Mouse (Mus musculus): ENCODE results near the gene Tbc1d10b. TPM values are rescaled to one million over a fixed set of nuclear protein-coding genes. Genes with fewer than 3 reads are reported as not detected.

The Tbc1d10b gene
- total and polyA plus RNA-seq, 3 experiments: 37.4 to 70.3 TPM; not detected in 1

DNA sequence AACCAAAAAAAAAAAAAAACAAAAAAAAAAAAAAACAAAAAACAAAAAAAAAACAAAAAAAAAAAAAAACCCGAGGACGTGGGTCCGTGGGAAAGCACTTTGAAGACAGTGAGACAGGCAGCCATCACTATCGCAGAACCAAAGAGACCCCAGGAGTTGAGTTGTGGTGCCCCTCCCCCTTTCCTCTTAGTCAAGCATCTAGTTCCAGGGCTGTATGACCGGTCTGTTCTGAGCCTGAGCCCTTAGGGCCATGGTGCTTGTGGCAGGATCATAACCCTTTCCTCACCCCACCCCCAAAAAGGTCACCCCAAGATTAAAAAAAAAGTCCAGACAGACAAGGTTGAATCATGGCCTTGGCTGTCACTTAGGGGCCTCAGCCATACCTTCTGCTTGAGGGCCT, 8.0 kb upstream of the Tbc1d10b start:
- no peak overlapping the region for H3K27ac ChIP-seq (ENCODE audit: control insufficient read depth, low read depth, low read length)
- H3K9me3 ChIP-seq (replicated peaks; ENCODE audit: insufficient read depth, low read length): no peaks in the 10 kb centered on the region
- H3K27me3 ChIP-seq (ENCODE audit: control insufficient read depth in 1 of 2, insufficient read depth in 2 of 2, low read length in 2 of 2): no peaks in the 10 kb centered on the region
- H3K9ac ChIP-seq (ENCODE audit: control insufficient read depth, low read depth, low read length, poor library complexity, severe bottlenecking): no peak overlapping the region
- H3K4me1 ChIP-seq (ENCODE audit: control insufficient read depth in 1 of 2, insufficient read depth in 2 of 2, low read length in 2 of 2): peaks cover 23 to 41% of the 10 kb centered on the region in 2 experiments
- H3K79me2 ChIP-seq (ENCODE audit: control insufficient read depth, insufficient read depth, low read length, poor library complexity): peaks cover 3% of the 10 kb centered on the region
- TF ChIP-seq POLR2AphosphoS5 (IDR thresholded peaks at IDR 0.05; ENCODE audit: borderline replicate concordance, low read depth, low read length): no peak
- TF ChIP-seq NELFE (IDR thresholded peaks at IDR 0.05; ENCODE audit: low read depth, low read length): no peak
- no peak for TF ChIP-seq BHLHE40 (IDR thresholded peaks at IDR 0.05; ENCODE audit: borderline replicate concordance, low read depth, low read length)
- TF ChIP-seq ZNF384 (IDR thresholded peaks at IDR 0.05; ENCODE audit: low read depth, low read length): 0 out of 2 replicates have a peak, but pooled peaks have one; percentile 35
- DNase-seq (ENCODE audit: low read depth, low spot score): no peak
- no peak overlapping the region for H3K4me3 ChIP-seq (ENCODE audit: control insufficient read depth in 1 of 2, insufficient read depth in 1 of 2, low read depth in 2 of 2, low read length in 2 of 2)
- peaks cover 0 to 22% of the 10 kb centered on the region in 2 experiments; a peak in 2 of 4 replicates for H3K36me3 ChIP-seq (ENCODE audit: control insufficient read depth in 1 of 2, insufficient read depth in 2 of 2, low read length in 2 of 2)

DNA sequence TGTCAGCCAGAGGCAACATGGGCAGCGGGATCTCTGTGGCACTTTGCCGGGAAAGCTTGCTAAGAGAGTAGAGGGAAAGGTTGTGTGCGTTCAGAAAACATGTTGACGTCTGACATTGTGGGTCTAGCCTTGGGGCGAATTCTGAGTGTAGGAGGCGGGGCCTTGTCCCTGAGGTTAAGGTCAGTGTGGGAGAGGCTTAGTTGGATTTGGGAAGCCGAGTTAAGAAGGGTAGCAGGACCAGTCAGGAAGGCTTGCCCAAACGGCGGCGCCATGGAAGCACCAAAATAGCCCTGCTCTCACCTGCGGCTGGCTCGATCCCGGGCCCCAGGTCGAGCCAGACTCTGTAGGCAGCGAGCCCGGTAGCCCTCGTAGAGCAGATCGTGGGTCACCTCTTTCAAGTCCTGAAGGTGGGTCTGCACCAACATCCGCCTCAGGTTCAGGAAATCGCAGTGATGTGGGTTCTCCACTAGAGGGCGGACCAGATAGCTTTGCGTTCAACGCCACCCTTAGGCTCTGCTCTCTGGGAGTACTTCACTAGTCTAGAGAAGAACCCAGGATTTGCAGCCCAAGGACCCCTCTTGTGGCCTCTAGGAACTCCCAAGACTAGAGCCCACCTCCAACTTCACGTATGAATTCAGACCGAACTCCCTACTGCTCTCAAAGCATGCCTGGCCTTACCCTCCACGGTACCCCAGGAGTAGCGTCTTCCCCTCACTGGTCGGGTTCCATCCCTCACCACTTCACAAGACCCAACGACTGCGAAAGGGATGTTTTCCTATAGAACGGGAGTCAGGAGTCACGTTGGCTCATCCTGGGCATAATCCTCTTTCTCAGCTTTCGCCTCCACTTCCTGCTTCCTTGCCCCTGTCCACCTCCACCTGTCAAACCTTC, 7.0 kb upstream of the Tbc1d10b start:
- Histone ChIP-seq H3K4me1 (ENCODE audit: control insufficient read depth in 1 of 2, insufficient read depth in 2 of 2, low read length in 2 of 2) (peaks cover 23 to 43% of the 10 kb centered on the region in 2 experiments), H3K27ac (ENCODE audit: control insufficient read depth, low read depth, low read length) (no peak overlapping the region), H3K4me3 (ENCODE audit: control insufficient read depth in 1 of 2, insufficient read depth in 1 of 2, low read depth in 2 of 2, low read length in 2 of 2) (no peak overlapping the region), H3K9ac (ENCODE audit: control insufficient read depth, low read depth, low read length, poor library complexity, severe bottlenecking) (no peak overlapping the region), H3K79me2 (ENCODE audit: control insufficient read depth, insufficient read depth, low read length, poor library complexity) (peaks cover 3% of the 10 kb centered on the region), H3K9me3 (replicated peaks; ENCODE audit: insufficient read depth, low read length) (no peaks in the 10 kb centered on the region), H3K36me3 (ENCODE audit: control insufficient read depth in 1 of 2, insufficient read depth in 2 of 2, low read length in 2 of 2) (peaks cover 0 to 23% of the 10 kb centered on the region in 2 experiments; a peak in 2 of 4 replicates), H3K27me3 (ENCODE audit: control insufficient read depth in 1 of 2, insufficient read depth in 2 of 2, low read length in 2 of 2) (no peaks in the 10 kb centered on the region)
- DNase-seq (ENCODE audit: low read depth, low spot score): peak; percentile 82
- TF ChIP-seq RAD21 (IDR thresholded peaks at IDR 0.05; ENCODE audit: low read depth, low read length): peak; percentile 44
- peak; percentile 77 to 89 (median 87) for TF ChIP-seq CTCF (IDR thresholded peaks at IDR 0.05 in 2 of 3, conservative IDR thresholded peaks at IDR 0.05 in 1 of 3; ENCODE audit: control insufficient read depth in 1 of 3, insufficient read depth in 1 of 3, low read depth in 2 of 3, low read length in 3 of 3, poor library complexity in 1 of 3, severe bottlenecking in 1 of 3)
- peak; percentile 57 for TF ChIP-seq SMC3 (IDR thresholded peaks at IDR 0.05; ENCODE audit: low read depth, low read length)
- 0 out of 2 replicates have a peak, but pooled peaks have one; percentile 27 for TF ChIP-seq ELF1 (IDR thresholded peaks at IDR 0.05; ENCODE audit: low read depth, low read length)
- no peak for TF ChIP-seq MAFK (IDR thresholded peaks at IDR 0.05; ENCODE audit: borderline replicate concordance, low read depth, low read length)
- no peak for TF ChIP-seq POLR2A (IDR thresholded peaks at IDR 0.05; ENCODE audit: control insufficient read depth in 1 of 2, insufficient read depth in 1 of 2, low read depth in 1 of 2, low read length in 2 of 2, poor library complexity in 1 of 2)
- no peak for TF ChIP-seq NELFE (IDR thresholded peaks at IDR 0.05; ENCODE audit: low read depth, low read length)

DNA sequence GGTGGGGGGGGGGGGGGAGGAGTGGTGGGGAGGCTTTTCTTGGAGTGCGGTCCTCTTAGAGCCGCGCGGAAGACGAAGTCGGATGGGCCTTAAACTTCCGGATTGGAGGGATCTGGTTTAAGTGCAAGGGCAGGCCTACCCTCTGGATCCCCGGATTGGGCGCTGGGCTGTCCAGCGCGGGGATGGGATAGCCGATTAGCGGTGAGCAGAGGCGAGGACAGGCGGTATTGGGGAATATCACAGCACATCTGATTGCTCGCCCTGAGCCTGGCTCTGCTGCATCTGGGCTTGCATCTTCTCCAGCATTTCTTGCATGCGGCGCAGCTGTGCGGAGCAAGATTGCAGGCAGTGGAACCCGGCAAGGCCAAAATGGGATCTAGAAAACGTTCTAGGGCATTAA, 6.3 kb upstream of the Tbc1d10b start:
- H3K9ac ChIP-seq (ENCODE audit: control insufficient read depth, low read depth, low read length, poor library complexity, severe bottlenecking): no peak overlapping the region
- H3K4me3 ChIP-seq (ENCODE audit: control insufficient read depth in 1 of 2, insufficient read depth in 1 of 2, low read depth in 2 of 2, low read length in 2 of 2): no peak overlapping the region
- TF ChIP-seq MEF2A (IDR thresholded peaks at IDR 0.05; ENCODE audit: extremely low read depth, insufficient replicate concordance, low read depth, low read length, poor library complexity, severe bottlenecking) (no peak), MYB (IDR thresholded peaks at IDR 0.05; ENCODE audit: low read depth, low read length) (no peak), MYC (IDR thresholded peaks at IDR 0.05; ENCODE audit: low read depth, low read length) (no peak), ZC3H11A (IDR thresholded peaks at IDR 0.05; ENCODE audit: low read depth, low read length) (no peak), RCOR1 (IDR thresholded peaks at IDR 0.05; ENCODE audit: low read depth, low read length) (no peak), MAFK (IDR thresholded peaks at IDR 0.05; ENCODE audit: borderline replicate concordance, low read depth, low read length) (no peak), SIN3A (IDR thresholded peaks at IDR 0.05; ENCODE audit: low read length) (no peak), CHD2 (IDR thresholded peaks at IDR 0.05; ENCODE audit: low read length) (no peak), RAD21 (IDR thresholded peaks at IDR 0.05; ENCODE audit: low read depth, low read length) (no peak), GATA1 (IDR thresholded peaks at IDR 0.05; ENCODE audit: low read depth, low read length) (no peak), SMC3 (IDR thresholded peaks at IDR 0.05; ENCODE audit: low read depth, low read length) (no peak), ZKSCAN1 (IDR thresholded peaks at IDR 0.05; ENCODE audit: low read depth, low read length) (no peak), MAX (IDR thresholded peaks at IDR 0.05; ENCODE audit: low read length) (no peak), NELFE (IDR thresholded peaks at IDR 0.05; ENCODE audit: low read depth, low read length) (no peak), CHD1 (IDR thresholded peaks at IDR 0.05; ENCODE audit: low read depth, low read length) (no peak)
- H3K79me2 ChIP-seq (ENCODE audit: control insufficient read depth, insufficient read depth, low read length, poor library complexity): peaks cover 3% of the 10 kb centered on the region
- H3K9me3 ChIP-seq (replicated peaks; ENCODE audit: insufficient read depth, low read length): no peaks in the 10 kb centered on the region
- no peak for DNase-seq (ENCODE audit: low read depth, low spot score)
- H3K36me3 ChIP-seq (ENCODE audit: control insufficient read depth in 1 of 2, insufficient read depth in 2 of 2, low read length in 2 of 2): peaks cover 0 to 28% of the 10 kb centered on the region in 2 experiments; a peak in 2 of 4 replicates
- H3K27me3 ChIP-seq (ENCODE audit: control insufficient read depth in 1 of 2, insufficient read depth in 2 of 2, low read length in 2 of 2): no peaks in the 10 kb centered on the region
- no peak overlapping the region for H3K27ac ChIP-seq (ENCODE audit: control insufficient read depth, low read depth, low read length)
- peaks cover 23 to 47% of the 10 kb centered on the region in 2 experiments for H3K4me1 ChIP-seq (ENCODE audit: control insufficient read depth in 1 of 2, insufficient read depth in 2 of 2, low read length in 2 of 2)

Data from MEL (cell line).